Mouse (Mus musculus) small intestine, adult 2 months (tissue): ENCODE measurements around the gene Cidec.

Source experiments
- CTCF ChIP-seq: fragments of 200-500 bp; IDR thresholded peaks from 2 replicates; pipeline ENCODE4 v1.5.1; 2012; ENCODE audit warnings: low read depth, mild to moderate bottlenecking, control low read depth, inconsistent platforms, low read length, moderate library complexity, mixed read lengths; ENCODE audit not compliant: insufficient replicate concordance, insufficient read length; ENCODE audit errors: extremely low read depth
- POLR2A ChIP-seq: fragments of 200-500 bp; IDR thresholded peaks from 2 replicates; pipeline ENCODE4 v1.6.1; 2012; ENCODE audit warnings: low read depth, mild to moderate bottlenecking, control low read depth, inconsistent platforms, low read length, moderate library complexity

- TF ChIP-seq CTCF = no peak
- TF ChIP-seq POLR2A = no peak
These were observed at the start of gene Cidec for GRCm38 (mm10) chr6:113435664-113436205.
